Mouse (Mus musculus): ENCODE results near the gene Olfr635.
"Not testable (repeated sequence)": the region's sequence is repeated elsewhere in the genome, so short reads cannot be mapped to it uniquely, and the experiment has no call there.

The Olfr635 gene

DNA sequence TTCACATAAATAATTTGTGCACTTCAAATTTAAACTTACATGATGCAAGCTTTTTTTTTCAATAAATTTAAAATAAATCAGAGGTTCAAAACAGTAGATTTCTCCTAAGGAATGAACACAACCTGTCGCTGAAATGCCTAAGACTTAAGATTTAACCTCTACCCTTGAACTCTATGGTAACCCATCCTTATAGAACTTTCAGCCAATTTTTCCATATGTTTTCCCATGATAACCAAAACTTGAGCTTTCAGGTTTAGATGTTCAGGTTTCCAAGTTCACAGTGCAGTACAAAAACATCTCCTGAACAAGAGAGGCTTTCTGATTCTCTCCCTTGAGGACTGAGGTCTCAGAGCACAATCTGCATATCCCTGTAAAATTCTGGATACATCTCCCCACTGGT lies at the start of gene Olfr635:
Gene Olfr635, plus strand, starts transcription at position 301 of the 400 bp plus-strand sequence.
- no peak for DNase-seq (ENCODE audit: low spot score)

- DNase-seq (ENCODE audit: low spot score): no peak
Measured at GRCm38 (mm10) chr7:103928525-103928924, 42.4 kb upstream of the Olfr635 start, which contains the start of gene Olfr631. Olfr631 (plus strand) TSS chr7:103928825.

DNA sequence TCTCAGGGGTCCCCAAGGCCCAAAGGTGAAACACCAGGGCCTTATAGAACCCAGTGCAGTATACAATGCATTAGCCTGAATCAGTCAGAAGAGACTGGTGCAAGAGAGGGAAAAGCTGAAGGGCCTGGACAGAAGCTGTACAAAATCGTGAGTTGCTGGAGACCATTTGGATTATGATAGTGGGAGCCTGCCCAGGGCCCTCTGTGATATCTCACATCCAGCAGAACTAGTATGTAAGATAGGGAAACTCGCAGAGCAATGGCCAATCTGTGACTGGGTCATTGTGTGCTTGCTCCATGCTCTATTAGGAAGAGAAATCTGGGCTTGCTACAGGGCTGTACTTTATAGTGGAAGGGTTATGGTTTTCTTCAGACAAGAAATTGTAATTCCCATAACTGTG lies 36.7 kb upstream of the Olfr635 start, which contains the start of gene Olfr632:
Gene Olfr632, plus strand, starts transcription at position 84 of the 400 bp plus-strand sequence.
- DNase-seq (ENCODE audit: low spot score): no peak

DNA sequence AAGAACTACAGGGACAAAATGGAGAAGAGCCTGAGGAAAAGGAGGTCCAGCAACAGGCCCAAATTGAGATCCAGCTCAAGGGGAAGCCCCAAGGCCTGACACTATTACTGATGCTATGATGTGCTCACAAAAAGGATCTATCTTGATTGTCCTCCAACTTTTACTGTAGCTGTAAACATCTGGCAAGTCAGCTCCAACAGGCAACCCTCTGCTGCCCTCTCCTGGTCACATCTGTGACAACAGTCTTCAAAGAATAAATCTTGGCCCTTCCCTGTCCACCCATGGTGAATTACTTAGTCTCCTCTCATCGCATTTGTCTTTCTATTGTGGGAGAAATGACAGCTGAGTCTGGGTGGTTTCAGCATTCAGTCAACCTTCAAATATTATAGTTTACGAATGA lies 28.2 kb upstream of the Olfr635 start:
- peak; percentile 81 for DNase-seq (ENCODE audit: low spot score)

DNA sequence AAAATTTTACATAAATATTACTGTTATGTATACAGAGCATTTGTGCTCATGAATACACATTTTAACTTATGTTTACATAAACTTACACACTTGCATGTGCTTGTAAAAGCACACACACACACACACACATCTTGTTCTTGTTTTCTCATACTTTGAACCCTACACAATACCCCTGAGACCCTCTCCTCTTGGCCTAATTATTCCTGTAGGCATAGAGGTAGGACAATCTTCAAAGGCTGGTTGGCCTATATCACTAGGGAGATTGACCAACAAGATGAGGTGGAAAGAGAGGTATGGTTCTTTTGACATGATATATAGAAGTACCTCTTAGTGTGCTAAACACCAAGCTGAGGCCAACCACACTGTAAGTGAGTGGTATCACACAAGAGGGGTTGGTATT lies 26.8 kb upstream of the Olfr635 start, which contains the start of gene Olfr633:
Gene Olfr633, plus strand, starts transcription at position 301 of the 400 bp plus-strand sequence.
- no peak for DNase-seq (ENCODE audit: low spot score)

DNA sequence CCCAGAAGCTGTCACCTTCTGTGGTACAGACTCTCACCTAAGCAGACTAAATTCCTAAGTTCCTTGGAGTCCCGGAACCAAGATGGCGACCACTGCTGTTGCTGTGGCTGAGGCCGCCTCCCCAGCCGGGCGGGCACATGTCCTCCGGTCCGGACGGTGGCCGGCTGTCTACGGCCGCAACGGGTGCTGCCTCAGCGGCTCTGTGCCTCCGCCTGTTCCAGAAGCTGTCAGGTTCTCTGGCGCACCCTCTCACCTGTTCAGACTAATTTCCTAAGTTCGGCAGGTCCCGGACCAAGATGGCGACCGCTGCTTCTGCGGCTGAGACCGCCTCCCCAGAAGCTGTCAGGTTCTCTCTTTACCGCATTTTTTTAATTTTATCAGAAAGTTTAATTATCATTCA lies 4.1 kb upstream of the Olfr635 start:
- DNase-seq (ENCODE audit: low spot score): not testable (repeated sequence)

- no peak for DNase-seq (ENCODE audit: low spot score)
Measured at GRCm38 (mm10) chr7:103971782-103972181, 830 bp downstream of the Olfr635 start.

- DNase-seq (ENCODE audit: low spot score): no peak
Measured at GRCm38 (mm10) chr7:103998446-103998845, 27.5 kb downstream of the Olfr635 start, which contains the start of gene Olfr638. Olfr638 (plus strand) TSS chr7:103998746.

DNA sequence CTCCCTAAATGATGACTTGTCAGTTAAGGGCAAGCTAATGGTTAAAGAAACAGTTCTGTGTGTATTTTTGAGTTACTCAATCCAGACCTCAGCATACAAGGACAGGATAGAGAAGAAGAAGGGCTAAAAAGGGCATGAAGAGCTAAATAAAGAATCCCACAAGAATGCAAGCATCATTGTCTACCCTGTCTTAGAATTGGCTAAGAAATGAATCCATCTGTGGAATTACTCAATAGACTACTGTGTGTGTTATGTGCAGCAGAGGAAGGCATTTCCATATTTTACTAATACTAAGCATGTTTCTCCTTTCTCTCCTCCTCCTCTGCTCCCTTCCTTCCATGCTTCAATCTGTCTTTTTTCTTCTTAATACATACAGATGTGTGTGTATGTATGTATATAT lies 28.2 kb downstream of the Olfr635 start:
- DNase-seq (ENCODE audit: low spot score): no peak

DNA sequence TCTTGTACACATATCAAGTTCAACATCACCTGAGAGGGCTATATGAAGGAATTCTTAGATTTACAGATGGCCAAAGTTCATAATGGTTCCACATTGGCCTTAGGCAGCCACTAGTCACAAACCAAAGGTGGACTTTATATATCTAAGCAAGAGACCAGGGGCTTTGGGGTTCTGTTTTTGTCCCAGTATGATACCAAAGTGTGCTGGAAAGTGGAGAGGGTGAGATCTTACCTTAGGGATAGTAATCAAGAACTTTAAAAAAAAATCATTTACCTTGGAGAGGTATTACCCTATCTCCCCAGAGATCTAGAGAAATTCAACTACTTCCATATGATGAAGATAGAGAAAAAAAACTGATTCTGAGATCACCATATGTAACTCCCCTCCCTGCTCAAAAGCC lies 46.3 kb downstream of the Olfr635 start, which contains the start of gene Olfr639:
Gene Olfr639, minus strand, starts transcription at position 101 of the 400 bp plus-strand sequence.
- DNase-seq (ENCODE audit: low spot score): no peak

DNA sequence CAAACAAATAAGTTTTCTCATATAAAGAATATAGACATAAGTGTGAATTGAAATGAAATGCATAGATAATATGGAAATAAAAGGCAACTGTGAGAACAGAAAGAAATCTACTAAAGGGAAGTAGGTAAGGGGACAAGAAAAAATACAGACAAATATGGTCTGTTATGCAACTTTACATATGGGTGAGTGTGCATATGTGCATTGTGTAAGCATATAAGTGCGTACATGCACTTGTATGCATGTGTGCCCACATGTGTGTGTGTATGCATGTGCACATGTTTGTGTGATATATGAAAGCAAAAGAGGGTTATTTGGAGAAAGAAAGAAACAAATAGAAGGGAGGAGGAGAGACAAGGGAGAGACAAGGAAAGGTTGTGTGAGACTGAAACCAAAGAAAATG lies 48.0 kb downstream of the Olfr635 start:
- DNase-seq (ENCODE audit: low spot score): no peak

DNA sequence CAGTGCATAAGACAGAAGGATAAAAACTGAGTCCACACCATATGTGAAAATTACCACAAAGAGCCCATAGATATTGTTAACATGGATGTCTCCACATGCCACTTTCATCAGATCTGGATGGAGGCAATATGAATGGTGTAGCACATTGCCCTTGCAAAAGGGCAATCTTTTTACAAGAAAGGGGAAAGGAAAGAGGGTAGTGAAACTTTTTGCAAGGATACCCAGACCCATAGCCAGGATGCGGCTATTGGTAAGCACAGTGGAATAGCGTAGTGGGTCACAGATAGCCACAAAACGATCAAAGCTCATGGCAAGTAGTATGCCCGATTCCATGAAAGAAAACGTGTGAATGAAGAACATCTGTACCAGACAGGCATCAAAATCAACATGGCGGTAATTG lies 50.7 kb downstream of the Olfr635 start:
- DNase-seq (ENCODE audit: low spot score): no peak

- no peak for DNase-seq (ENCODE audit: low spot score)
Measured at GRCm38 (mm10) chr7:104025473-104025872, 54.5 kb downstream of the Olfr635 start, which contains the start of gene Olfr640. Olfr640 (minus strand) TSS chr7:104025573.

DNA sequence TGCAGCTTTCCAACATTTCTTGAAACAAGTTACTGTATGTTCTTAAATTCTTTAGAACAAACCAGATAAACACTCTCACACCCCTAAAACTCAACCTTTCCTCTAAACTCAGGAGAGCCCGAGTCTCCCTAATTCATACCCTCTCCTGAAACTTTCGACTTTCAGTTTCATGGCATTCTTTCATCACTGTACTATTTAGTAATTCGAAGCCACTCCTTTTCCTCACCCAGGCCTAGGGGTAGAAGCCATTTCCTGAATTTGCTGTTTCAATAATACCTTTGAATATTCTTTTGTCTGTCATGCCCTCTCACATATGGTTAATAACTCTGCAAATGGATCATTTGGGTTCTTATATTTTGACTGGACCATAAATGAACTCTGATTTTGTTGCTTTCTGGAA lies 56.0 kb downstream of the Olfr635 start:
- DNase-seq (ENCODE audit: low spot score): no peak

DNA sequence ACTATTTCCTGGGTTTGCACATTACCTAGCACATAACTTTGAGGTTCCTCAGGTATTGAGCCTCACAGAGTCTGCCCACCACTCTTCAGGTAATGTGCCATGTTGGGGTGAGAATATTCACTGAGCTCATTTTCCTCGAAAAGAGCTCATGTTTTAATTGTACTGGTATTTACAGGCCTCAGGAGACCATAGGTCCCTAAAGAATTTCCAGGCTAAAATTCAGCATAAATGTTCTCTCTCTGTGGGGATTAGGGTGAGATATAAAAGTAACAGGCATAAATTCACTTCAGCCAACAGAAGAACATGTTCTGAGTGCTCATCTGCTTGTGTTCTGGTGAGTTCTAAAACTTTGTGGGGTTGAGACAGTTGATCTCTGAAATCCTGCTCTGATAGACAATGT lies 64.2 kb downstream of the Olfr635 start, which contains the start of gene Olfr641:
Gene Olfr641, plus strand, starts transcription at position 301 of the 400 bp plus-strand sequence.
- no peak for DNase-seq (ENCODE audit: low spot score)

Measured in retina, embryonic 14.5 days (tissue).